Mouse (Mus musculus) G1E (cell line): ENCODE data around the gene Borcs8.

Experiments used
- CTCF ChIP-seq: IDR thresholded peaks from 2 replicates; pipeline ENCODE4 v1.5.1; 2012; ENCODE audit warnings: low read depth, low read length, inconsistent platforms, mixed read lengths
- GATA1 ChIP-seq: IDR thresholded peaks from 2 replicates; pipeline ENCODE4 v1.6.1; 2012; ENCODE audit warnings: borderline replicate concordance, low read length, inconsistent platforms, mixed read lengths
- GATA2 ChIP-seq: IDR thresholded peaks from 2 replicates; pipeline ENCODE4 v1.6.1; 2012; ENCODE audit warnings: low read depth, low read length, inconsistent platforms, borderline replicate concordance
- POLR2AphosphoS5 ChIP-seq: IDR thresholded peaks from 2 replicates; pipeline ENCODE4 v1.6.1; 2012; ENCODE audit warnings: low read depth, low read length, inconsistent platforms; ENCODE audit not compliant: insufficient replicate concordance
- TAL1 ChIP-seq: conservative IDR thresholded peaks from 2 replicates; pipeline ENCODE4 v1.6.1; 2012; ENCODE audit warnings: low read depth, low read length, inconsistent platforms, mixed read lengths

GRCm38 (mm10) chr8:70111192-70111795, 28.0 kb upstream of the Borcs8 start:
- no peak for TF ChIP-seq CTCF
- no peak for TF ChIP-seq POLR2AphosphoS5
- no peak for TF ChIP-seq GATA1
- TF ChIP-seq GATA2 = no peak
- TF ChIP-seq TAL1 = no peak
